Mouse (Mus musculus) thymus, postnatal 36 days (tissue): ENCODE results near the gene Olfr978.
"Not testable (repeated sequence)": the region's sequence is repeated elsewhere in the genome, so short reads cannot be mapped to it uniquely, and the experiment has no call there.

ENCODE experiments used
- DNase-seq, 2 experiments: peaks; one replicate each; pipeline ENCODE4 v3.0.0; 2022; ENCODE audit warnings: mixed read lengths in 2 of 2

The Olfr978 gene

GRCm38 (mm10) chr9:39991813-39992212, at the start of gene Olfr978:
Gene Olfr978, plus strand, starts transcription at chr9:39992113.
- DNase-seq = no peak

GRCm38 (mm10) chr9:39951946-39952345, 40.0 kb upstream of the Olfr978 start, which contains the start of gene Olfr975:
Gene Olfr975, minus strand, starts transcription at chr9:39952046.
- no peak for DNase-seq

- DNase-seq = not testable (repeated sequence)
These were observed 30.9 kb upstream of the Olfr978 start, which contains the start of gene Olfr976 for GRCm38 (mm10) chr9:39961033-39961432. Gene Olfr976, minus strand, starts transcription at chr9:39961133.

- not testable (repeated sequence) for DNase-seq
These were observed 15.2 kb upstream of the Olfr978 start for GRCm38 (mm10) chr9:39976581-39977145.

- no peak for DNase-seq
These were observed 11.5 kb downstream of the Olfr978 start, which contains the start of gene Olfr979 for GRCm38 (mm10) chr9:40003365-40003764. Gene Olfr979, minus strand, starts transcription at chr9:40003465.

- no peak for DNase-seq
These were observed 17.6 kb downstream of the Olfr978 start, which contains the start of gene Olfr980 for GRCm38 (mm10) chr9:40009482-40009881. Gene Olfr980, minus strand, starts transcription at chr9:40009582.

GRCm38 (mm10) chr9:40021164-40021563, 29.3 kb downstream of the Olfr978 start, which contains the start of gene Olfr981:
Gene Olfr981, plus strand, starts transcription at chr9:40021464.
- DNase-seq = no peak
